Mouse (Mus musculus) spleen, adult 2 months (tissue): ENCODE results near the gene Smim17.

Experiments
- CTCF ChIP-seq: fragments of 200-500 bp; IDR thresholded peaks from 2 replicates; pipeline ENCODE4 v1.5.1; 2011; ENCODE audit warnings: mild to moderate bottlenecking, inconsistent platforms; ENCODE audit not compliant: insufficient read depth, insufficient read length, insufficient replicate concordance; ENCODE audit errors: extremely low read depth
- POLR2A ChIP-seq: fragments of 200-500 bp; IDR thresholded peaks from 2 replicates; pipeline ENCODE4 v1.6.1; 2011; ENCODE audit warnings: low read depth, low read length, inconsistent platforms

DNA sequence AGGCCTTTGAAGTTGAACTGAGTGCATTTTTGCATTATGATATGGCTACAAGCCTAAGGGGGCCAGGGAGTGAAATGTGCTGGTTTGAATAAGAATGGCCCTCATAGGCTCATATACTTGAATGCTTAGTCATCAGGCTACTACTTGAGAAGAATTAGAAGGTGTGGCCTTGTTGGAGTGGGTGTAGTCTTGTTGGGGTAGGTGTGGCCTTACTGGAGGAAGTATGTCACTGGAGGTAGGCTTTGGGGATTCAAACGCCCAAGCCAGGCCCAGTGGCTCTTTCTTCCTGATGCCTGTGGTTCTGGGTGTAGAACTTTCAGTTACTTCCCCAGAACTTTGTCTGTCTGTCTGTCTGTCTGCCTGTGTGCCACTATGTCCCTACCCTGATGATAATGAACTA is 33.8 kb upstream of the Smim17 start:
- TF ChIP-seq CTCF (no peak), POLR2A (no peak)
